Mouse (Mus musculus): ENCODE results near the gene Cox8a.

- TF ChIP-seq POLR2A (IDR thresholded peaks at IDR 0.05; ENCODE audit: insufficient read depth, low read depth, low read length): no peak
- TF ChIP-seq CTCF (IDR thresholded peaks at IDR 0.05; ENCODE audit: insufficient read depth, low read depth, low read length): no peak
These were observed 20.0 kb downstream of the Cox8a start for GRCm38 (mm10) chr19:7197445-7197844.

Data from olfactory bulb, adult 2 months (tissue).